Comparison of ENCODE assay signal across 1 mouse cellular context in the genomic region with DNA sequence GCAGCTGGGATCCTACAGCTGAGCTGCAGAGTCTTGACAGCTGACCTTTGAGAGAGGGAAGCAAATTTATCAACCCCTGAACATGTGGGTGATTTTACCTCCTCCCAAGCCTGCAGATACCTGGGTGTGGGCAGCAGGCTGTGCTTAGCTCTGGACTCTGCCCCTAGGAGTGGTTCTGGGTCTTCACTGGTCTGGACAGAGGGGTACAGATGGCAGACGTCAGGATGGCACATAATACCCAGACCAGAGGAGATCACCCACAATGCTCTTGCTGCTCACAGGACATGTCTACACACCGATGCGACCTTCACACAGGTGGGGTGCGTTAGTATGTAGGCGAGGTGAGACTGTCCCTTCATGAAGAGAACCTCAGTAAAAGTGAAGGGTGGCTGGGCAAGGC.
TF ChIP-seq lines count a peak whose summit lies in the region.

No protein-coding gene starts in this region.

TF ChIP-seq in myocyte, 11 proteins besides CTCF, POLR2A, EP300 and RAD21:
- TF ChIP-seq POLR2AphosphoS2 (IDR thresholded peaks at IDR 0.05; ENCODE audit: insufficient read length, low read depth), result peak; percentile 23
- TF ChIP-seq TCF3 (IDR thresholded peaks at IDR 0.05; ENCODE audit: insufficient read length, low read depth), result no peak
